Mouse (Mus musculus): ENCODE results near the gene Ttbk2.

The Ttbk2 gene

DNA sequence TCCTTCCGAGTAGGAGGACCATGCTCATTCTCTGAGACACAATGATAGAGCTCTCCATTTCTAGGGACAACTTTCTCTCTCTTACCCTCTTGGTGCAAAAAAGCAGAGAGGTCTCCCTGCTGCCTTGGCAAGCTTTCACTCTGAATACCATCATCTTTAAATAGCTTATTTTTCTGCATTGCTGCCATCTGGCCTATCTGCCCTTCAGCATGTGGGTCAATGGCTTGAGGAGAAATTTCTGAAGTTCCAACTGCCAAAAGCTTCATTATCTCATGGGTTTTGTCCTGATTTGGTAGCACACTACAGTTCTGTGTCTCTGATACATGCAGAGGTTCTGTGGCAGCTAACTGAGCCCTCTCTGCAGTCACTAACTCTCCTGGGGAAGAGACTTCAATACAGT, 104.9 kb downstream of the Ttbk2 start:
- no peak for DNase-seq (ENCODE audit: low spot score)

DNA sequence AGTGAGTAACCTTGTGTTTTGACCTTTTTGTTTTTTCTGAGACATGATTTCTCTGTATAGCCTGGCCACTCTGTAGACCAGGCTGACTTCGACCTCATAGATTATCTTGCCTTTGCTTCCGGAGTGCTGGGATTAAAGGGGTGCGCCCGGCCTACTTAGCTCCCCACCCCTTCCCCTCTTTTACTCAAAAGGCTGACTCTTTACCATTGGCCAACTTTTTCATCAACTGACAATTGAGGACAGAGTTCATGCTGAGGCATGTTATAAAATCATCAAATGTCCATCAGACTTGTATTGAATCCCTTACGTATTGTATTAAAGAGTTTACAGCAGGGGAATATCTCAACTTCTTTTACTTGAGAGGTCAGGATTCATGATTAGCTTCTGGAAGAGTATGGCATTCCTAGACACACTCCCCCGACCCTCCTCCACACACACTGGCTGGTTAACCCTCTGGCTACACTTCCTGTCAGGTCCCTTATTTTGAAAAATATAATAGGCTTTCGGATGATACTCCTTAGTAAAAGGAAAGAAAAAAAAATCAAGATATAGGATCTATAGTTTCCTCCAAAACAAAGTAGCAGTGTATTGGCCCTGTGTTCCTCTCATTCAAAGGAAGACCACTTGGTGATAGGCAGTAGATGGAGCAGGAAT, 118.4 kb downstream of the Ttbk2 start:
- no peak for DNase-seq (ENCODE audit: low spot score)

DNA sequence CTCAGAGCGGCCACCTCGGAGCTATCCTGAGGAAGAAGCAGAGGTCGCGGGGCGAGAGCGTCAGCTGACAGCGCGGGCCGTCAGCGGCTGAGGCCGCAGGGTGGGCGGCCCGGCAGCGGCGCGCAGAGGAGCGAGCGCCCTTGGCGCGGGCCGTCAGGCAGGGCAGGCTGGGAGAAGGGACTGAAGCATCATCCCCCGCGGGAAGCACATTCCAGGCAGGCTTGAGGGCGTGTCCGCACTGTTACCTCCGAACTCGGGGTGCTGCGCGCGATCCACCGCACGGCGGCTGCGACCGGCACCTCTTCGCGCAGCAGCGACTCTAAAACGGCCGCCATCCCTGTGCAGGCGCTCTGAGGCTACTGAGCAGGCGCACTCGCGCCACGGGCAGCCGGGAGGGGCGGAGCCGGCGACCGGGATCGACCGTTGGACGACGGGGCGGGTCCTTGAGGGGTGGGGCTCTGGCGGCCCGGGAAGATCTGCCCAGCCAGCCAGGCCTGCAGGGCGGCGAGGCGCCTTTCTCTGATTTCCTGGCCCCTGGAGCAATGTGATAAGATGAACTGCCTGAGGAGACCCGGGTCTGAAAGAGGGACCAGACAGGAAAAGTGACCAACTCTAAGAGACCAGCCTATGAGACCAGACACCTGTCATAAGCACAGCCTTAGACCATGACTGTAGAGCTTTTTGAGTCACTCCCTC, 119.1 kb downstream of the Ttbk2 start:
- peak; percentile 96 for DNase-seq (ENCODE audit: low spot score)

DNA sequence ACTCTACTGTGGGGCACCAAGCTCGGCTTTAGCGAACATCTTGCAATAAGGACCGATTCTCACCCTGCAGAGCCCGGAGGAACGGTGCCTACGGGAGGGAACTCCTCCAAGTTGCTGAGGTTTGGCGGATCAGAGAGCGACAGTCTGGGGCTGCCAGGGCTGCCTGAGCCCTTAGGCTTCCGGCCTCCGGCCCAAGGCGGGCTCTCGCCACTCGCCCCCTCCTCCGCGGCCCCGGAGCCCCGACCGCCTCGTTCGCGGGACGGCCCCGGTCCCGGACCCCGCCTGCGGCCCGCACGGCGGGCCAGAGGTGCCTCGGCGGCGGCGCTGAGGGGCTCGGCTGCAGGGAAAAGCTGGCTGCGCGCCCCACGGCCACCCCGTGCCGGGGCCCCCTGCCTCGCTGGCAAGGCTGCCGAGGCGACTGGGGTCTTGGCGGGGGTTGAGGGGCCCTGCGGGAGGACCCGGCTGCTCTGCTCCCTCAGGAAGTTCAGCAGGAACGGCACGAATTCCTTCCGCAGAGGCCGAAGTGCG, 119.7 kb downstream of the Ttbk2 start:
- peak; percentile 37 for DNase-seq (ENCODE audit: low spot score)

DNA sequence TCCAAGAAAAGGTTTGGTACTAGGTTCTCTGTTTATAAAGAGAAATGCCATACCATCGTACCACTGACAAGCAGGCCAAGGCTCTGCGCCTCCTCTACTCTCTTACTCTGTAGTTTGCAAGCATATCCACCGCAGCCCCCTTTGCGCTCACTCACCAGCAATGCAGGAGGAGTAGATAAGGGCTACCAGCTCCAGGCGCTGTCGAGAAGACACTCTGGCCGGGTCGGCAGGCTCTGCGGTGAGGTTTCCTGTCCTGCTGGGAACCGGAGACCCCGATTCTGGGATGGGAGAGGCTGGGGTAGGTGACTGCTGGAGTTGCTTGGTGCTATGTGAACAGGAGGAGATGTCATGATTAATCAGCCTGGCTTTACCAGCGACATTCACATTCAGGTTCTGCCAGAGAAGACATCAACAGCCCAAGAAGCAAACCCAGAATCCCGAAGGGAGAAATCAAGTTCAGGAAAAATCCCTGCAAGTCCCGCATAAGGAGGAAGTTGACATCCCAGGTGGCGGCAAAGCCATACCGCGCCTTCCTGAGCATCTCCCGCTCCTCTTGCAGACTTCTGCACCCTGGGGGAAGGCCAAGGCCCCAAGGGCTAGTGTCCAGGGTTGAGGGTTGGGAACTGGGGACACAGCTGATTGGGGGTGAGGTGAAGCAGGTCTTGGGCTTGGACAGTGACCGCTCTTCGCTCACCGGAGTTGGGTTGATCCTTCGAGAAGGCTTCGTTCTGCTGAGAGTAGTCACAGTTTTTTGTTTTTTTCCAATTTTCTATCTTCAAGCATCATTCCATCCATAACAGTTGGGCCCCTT, 120.4 kb downstream of the Ttbk2 start:
- peak; percentile 17 for DNase-seq (ENCODE audit: low spot score)

DNA sequence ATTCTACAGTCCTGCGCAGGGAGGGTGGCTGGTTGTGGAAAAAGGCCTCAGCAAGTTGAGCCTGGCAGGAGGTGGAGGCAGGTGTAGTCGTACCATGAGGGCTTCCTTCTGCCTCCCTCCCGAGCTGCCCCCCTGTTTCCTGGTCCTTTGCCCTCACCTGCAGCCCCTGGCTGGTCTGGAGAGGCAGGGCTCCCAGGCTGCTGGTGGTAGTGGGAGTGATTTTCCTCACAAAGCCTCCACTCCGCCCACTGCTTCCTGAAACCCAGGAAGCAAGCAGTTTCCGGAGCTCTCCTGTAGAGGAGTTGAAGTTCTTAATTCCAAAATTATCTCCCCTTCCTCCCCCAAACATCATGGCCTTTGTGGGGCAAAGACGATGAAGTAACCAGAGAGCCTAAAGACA, 126.2 kb downstream of the Ttbk2 start:
- DNase-seq (ENCODE audit: low spot score), result no peak

DNA sequence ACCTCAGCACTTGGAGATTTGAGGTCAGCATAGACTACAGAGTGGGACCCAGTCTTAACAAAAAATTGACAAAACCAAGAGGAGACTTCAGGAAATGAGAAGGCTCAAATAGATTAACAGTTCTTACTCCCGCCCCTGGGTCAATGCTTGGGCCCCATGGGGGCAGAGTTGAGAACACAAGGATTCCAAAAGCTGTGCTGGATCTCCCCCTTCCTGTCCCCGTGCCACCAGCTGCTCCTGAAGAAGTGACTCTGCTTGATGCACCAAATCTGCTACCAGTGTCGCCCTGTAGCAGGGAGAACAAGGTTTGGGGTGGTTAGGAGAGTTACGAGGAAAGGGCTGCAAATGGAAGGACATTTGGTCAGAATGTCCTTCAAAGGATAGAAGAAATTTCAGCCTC, 126.8 kb downstream of the Ttbk2 start:
- DNase-seq (ENCODE audit: low spot score), result no peak

DNA sequence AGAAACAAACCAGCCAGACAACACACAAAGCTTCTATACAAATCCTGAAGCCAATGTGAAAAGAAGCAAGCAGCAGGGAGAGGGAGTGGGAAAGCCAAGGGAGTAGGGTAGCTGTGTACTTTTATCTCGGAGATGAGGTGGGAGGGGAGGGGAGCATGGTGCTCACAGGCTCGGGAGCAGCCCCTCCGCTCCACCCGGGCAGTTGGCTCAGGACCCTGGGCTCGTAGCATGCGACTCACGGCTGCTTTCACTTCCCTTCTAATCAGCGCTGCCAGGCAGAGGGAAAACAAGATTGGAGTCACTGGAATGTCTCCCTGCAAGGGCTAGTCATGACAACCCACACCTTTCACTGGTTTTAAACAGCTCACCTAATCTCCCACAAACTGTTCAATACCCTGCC, 127.9 kb downstream of the Ttbk2 start:
- no peak for DNase-seq (ENCODE audit: low spot score)

DNA sequence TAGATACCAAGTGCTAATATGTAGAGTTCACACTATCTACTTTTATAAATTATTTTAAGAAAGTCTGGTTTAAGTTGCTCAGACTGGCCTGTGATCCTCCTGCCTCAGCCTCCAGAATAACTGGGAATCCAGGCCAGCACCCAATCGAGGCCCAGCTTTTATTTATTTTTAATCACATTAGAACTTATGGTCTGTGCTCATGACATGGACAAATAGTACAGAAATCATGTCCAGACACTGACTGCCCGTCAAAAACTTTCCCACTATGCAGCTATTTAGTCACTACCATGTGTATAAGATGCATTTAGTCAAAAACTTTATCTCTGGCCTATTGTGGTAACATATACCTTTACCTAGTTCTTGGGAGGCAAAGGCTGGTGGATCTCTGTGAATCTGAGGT, 128.5 kb downstream of the Ttbk2 start:
- no peak for DNase-seq (ENCODE audit: low spot score)

DNA sequence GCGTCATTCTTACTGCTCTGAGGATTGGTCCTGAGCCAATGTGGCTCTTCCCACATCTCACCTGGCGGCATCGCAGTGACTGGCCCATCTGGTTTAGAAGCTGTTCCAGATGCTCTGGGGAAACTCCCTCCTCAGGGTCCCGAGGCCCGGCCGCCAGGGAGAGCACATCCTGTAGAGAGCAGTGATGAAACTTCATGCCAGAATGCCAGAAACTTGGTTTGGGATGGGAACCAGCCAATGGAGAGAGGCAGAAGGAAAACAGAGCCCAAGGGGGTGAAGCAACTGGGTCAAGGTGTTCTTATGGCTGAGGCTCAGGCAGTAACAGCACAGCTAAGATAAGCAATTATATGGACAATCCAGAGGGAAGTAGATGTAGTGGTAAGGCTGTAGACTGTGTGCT, 129.6 kb downstream of the Ttbk2 start:
- no peak for DNase-seq (ENCODE audit: low spot score)

DNA sequence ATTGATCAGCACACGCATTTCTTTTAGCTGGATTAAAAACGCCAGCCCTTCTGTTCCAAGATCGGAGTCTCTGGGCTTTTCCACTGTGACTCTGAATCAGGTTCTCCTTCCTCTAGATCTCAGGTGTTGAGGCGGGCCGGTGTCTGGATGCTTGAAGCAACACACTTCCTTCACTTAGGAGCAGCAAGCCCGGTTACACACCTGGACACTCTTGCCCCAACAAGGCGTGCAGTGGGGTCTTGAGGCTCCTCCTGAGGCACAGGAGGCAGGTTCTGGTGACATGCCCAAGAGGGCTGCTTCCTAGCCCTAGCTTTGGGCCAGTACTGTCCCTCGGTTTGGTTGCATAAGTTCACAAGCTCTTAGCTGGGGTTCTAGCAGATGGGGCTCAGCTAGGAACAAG, 131.9 kb downstream of the Ttbk2 start:
- no peak for DNase-seq (ENCODE audit: low spot score)

DNA sequence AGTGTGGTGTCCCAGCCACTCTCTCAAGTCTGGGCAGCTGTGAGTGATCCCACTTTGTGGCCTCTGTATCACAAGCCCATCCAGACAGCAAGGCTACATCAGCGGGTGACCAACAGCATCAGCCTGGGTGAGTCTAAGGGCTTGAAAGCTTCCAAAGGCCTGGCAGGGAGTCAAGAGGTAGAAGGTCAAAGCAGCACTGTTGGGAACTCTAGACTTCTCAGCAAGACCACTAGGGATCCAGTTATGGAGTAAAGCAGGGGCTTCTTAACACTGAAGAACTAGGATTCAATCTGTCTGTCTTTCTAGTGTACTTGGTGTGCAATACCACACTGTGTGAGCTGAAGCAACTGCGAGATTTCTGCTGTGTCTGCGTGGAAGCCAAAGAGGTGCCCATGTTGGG, 137.0 kb downstream of the Ttbk2 start:
- no peak for DNase-seq (ENCODE audit: low spot score)

DNA sequence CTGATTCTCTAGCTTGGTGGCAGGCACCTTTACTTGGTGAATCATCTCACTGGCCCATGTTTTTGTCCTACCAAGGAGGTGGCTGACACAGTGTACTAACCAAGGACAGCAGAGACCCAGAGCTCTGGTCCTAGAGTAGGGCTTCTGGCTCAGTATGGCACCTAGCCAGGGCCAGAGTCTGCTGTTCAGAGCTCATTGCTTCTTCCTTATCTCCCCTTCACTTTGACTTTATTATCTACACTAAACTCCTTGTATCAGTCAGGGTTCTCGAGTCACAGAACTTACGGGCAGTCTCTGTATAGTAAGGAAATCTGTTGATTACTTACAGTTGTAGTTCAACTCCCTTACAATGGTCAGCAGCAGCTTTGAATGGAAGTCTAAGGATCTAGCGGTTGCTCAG, 139.5 kb downstream of the Ttbk2 start:
- no peak for DNase-seq (ENCODE audit: low spot score)

DNA sequence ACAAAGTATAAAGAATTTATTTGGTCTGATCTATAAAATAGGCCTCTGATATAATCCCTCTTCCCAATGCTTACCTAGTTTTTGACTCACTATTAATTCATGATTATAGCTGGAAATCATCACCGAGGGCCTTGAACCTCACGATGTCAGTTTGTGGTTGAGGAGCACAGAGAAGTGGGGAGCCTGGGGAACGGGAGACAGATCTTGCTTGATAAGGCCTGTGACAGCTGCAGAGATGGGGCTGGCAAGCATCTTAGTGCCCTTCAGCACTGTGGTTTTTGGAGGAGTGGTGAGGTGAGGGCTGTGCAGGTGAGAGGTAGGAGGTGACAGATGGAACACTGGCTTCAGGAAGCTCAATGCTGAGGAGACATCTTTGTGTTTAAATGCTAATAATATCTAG, 140.2 kb downstream of the Ttbk2 start:
- DNase-seq (ENCODE audit: low spot score), result no peak

DNA sequence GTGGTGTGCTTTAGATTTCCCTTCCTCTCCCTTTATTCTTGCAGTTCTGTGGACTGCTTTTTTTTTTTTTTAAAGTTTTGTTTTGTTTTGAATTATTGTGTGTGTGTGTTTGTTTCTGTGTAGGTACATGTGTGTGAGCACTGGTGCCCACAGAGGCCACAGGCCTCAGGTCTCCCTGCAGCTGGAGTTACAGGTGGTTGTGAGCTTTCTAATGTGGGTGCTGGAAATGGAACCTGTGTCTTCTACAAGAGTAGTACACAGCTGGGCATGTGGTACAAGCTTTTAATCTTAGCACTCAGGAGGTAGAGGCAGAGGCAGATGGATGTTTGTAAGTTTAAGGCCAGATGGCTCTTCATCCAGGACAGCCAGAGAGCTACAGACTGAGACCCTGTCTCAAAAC, 143.4 kb downstream of the Ttbk2 start:
- DNase-seq (ENCODE audit: low spot score), result no peak

DNA sequence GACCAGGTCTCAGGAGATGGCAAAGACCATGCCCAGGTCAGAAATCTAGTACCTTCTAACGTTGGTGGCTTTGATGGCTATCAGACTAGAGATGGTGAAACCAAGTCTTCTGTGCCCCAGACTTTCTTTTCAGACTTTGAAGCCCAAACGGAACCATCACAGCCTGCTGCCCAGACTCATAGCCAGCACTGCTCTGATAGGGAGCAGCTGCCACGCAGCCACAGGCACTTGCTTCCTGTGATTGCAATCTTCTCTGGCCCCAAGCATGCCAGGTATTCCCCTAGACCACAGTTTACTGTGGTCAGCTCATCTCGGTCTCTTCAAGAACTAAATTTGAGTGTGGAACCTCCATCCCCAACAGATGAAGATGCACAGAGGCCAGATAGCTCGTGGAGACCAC, 147.7 kb downstream of the Ttbk2 start:
- no peak for DNase-seq (ENCODE audit: low spot score)

DNA sequence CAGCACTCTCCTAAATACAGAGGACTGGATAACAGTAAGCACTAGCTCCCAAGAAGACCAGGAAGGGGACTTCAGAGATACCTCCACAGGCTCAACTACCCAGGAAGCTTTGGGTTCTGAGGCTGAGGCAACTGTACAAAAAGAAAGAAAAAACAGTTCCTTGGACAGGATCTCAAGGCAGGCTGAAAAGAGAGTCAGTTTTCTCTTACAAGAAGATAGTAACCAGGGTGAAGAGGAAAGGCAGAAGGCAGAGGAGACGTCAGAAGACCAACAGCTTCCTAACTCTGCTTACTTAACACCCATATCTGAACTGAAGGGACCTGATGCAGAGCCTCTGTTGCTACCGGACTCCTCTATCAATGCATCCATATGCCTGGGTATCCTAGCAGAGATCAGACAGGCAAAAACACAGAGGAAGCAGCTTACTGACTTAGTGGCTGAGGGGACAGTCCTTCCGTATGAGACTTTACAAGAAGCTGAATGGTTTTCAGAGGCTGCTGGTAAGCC, 150.0 kb downstream of the Ttbk2 start:
- no peak for DNase-seq (ENCODE audit: low spot score)

DNA sequence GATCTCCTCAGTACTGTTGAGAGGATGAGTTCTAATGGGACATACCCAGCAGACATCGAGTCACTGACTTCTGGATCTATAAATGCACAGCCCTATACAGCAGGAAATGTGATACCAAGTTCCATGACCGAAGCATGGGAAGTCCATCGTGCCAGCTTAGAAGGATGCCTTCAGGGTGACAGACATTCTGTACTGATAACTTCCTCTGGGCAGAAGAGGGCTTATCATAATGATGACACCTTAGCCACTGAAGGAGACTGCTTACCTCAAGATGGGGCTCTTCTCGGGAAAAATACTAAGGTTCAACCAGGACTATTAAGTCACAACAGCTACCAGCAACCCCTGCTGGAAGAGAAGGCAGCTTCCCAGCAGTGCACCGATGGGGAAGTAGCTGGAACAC, 152.6 kb downstream of the Ttbk2 start:
- DNase-seq (ENCODE audit: low spot score), result no peak

All from embryo, embryonic 10.5 days (tissue).